Mouse (Mus musculus) forebrain, embryonic 10.5 days (tissue): ENCODE data around the gene Snx22. TPM values are rescaled to one million over a fixed set of nuclear protein-coding genes. Genes with fewer than 3 reads are reported as not detected.

Source experiments
- DNase-seq: peaks from one replicate; pipeline ENCODE4 v3.0.0-alpha.2; 2017; ENCODE audit warnings: low spot score; ENCODE audit errors: extremely low spot score
- H3K27ac ChIP-seq: fragments of 300-500 bp; sonication (generic); 2 replicates; pipeline ENCODE4 v1.5.1; 2016; ENCODE audit warnings: mild to moderate bottlenecking
- H3K27me3 ChIP-seq: fragments of 300-500 bp; sonication (generic); 2 replicates; pipeline ENCODE4 v1.6.1; 2016; ENCODE audit warnings: mild to moderate bottlenecking; ENCODE audit not compliant: poor library complexity, severe bottlenecking
- H3K36me3 ChIP-seq: fragments of 300-500 bp; sonication (generic); replicated peaks from 2 replicates; pipeline ENCODE4 v1.6.1; 2016; ENCODE audit warnings: mild to moderate bottlenecking, moderate library complexity
- H3K4me1 ChIP-seq: fragments of 300-500 bp; sonication (generic); 2 replicates; pipeline ENCODE4 v1.6.1; 2016
- H3K4me3 ChIP-seq: fragments of 300-500 bp; sonication (generic); 2 replicates; pipeline ENCODE4 v1.5.1; 2016; ENCODE audit warnings: mild to moderate bottlenecking, moderate library complexity
- H3K9me3 ChIP-seq: fragments of 300-500 bp; sonication (generic); 2 replicates; pipeline ENCODE4 v1.6.1; 2016; ENCODE audit warnings: mild to moderate bottlenecking, moderate library complexity
- WGBS: fragments of 180-500 bp; shearing (Covaris S2); methylation state at CpG from one replicate; pipeline ENCODE4 v1.1.7; 2016; 5-methylcytosine and 5-hydroxymethylcytosine counted together
- polyA plus RNA-seq: library from polyadenylated mRNA; unstranded; fragments of >200 nt; fragmentation: Nextera tagmentation; extraction: Ambion mirVana; gene quantifications from 2 replicates; pipeline ENCODE4 v1.2.1, GENCODE M21; 2016

Gene Snx22
- polyA plus RNA-seq, 1 experiment from 2014 or later: 2.6 TPM

DNA sequence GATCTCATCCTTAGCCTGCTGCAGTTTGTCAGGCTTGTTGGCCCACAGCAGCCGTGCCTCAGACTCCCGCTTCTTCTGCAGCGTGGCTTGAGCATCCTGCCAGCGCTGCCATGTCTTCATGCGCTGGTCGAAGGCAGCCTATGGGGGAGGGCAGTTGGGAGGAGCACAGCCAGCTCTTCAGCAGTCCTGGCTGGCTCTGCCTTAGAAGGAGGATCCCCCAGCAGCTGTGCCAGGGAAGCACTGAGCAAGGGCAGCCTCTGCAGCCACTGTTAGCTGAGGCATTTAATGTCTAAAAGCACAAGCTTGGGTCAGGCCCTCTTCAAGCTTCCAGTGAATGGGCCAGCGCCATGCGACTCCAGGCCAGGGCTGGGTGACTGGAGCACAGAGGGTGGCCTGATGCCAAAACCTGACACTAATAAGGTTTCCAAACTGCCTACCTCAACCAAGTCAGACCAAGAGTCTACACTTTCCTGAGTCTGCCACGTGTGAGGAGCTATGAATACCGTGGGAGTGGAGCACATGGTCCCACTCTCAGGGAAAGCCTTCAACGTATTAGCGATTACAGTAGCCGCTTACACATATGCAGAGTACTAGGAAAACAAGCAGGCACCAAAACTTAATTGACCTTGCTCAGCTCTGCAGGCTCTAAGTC lies 21.2 kb upstream of the Snx22 start:
- Histone ChIP-seq H3K27me3 (no peaks in the 10 kb centered on the region), H3K9me3 (no peaks in the 10 kb centered on the region), H3K4me3 (no peak overlapping the region), H3K36me3 (peaks cover 100% of the 10 kb centered on the region), H3K27ac (no peak overlapping the region), H3K4me1 (peaks cover 18% of the 10 kb centered on the region)
- DNase-seq: no peak
- WGBS: 94% methylated on average over 13 of the region's 13 CpGs

DNA sequence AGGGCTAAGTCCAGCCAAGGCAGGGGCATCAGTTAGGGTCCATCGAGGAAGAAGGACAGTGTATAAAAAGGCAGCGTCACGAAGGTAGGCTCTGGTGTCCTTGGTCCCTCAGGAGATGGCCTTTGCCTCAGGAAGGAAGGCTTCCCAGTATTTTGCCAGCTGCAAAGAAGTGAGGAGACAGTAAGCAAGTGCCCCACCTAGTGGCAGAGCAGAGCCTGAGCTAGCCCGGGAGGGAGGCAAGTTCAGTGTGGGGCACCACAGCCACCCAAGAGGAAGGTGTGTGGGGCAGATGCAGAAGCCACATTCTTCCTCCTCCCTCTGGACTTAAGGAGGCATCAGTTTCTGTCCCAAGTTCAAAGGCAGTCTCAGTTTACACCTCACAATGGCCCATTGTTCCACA lies 18.9 kb upstream of the Snx22 start:
- no peaks in the 10 kb centered on the region for H3K9me3 ChIP-seq
- DNase-seq: peak; percentile 47
- H3K36me3 ChIP-seq: peaks cover 82% of the 10 kb centered on the region
- no peak overlapping the region for H3K4me3 ChIP-seq
- no peak overlapping the region for H3K27ac ChIP-seq
- 64% methylated on average over 4 of the region's 4 CpGs for WGBS
- peaks cover 22% of the 10 kb centered on the region for H3K4me1 ChIP-seq
- no peaks in the 10 kb centered on the region for H3K27me3 ChIP-seq

DNA sequence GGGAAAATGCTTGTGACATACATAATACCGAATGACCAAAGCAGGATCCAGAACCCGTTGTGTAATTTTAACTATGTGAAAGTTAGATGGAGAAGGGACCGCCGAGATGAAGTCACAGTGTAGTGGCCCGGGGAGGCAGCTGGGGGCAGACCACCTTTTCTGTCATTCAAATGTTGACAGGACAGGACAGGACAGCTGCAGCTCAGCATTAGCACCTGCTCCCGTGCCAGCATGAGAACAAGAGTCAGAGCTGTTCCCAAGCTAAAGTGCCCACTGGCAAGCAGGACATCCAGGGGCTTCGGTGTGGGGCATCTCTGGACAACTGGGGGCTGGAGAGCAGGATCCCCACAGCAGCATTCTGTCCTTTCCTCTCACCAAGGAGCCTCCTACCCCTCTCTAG lies 17.5 kb upstream of the Snx22 start:
- Histone ChIP-seq H3K27me3 (no peaks in the 10 kb centered on the region), H3K4me1 (peaks cover 15% of the 10 kb centered on the region), H3K27ac (no peak overlapping the region), H3K9me3 (no peaks in the 10 kb centered on the region), H3K36me3 (peaks cover 68% of the 10 kb centered on the region), H3K4me3 (no peak overlapping the region)
- WGBS: 97% methylated on average over 7 of the region's 7 CpGs
- DNase-seq: no peak

DNA sequence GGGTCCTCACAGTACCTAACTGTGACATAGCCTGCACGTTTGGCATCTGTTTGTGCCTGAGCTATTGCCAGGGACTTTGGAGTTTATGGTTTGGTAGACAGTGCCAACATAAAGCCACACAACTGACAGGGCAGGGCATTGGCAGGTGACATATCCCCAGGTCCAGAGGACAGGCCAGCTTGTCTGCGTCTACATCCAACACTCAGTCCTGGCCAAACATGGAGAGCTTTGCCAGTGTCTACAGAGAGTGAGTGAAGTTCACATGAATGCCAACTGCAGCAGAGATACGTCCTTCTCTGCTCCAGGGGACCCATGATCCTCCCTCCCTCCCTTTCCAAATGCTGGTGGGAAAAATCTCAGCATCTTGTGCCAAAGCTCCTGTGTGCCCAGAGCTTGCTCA lies 14.7 kb upstream of the Snx22 start:
- Histone ChIP-seq H3K9me3 (no peaks in the 10 kb centered on the region), H3K36me3 (peaks cover 39% of the 10 kb centered on the region), H3K27ac (no peak overlapping the region), H3K27me3 (no peaks in the 10 kb centered on the region), H3K4me3 (no peak overlapping the region), H3K4me1 (peaks cover 14% of the 10 kb centered on the region)
- DNase-seq: no peak
- 91% methylated on average over 3 of the region's 3 CpGs for WGBS

DNA sequence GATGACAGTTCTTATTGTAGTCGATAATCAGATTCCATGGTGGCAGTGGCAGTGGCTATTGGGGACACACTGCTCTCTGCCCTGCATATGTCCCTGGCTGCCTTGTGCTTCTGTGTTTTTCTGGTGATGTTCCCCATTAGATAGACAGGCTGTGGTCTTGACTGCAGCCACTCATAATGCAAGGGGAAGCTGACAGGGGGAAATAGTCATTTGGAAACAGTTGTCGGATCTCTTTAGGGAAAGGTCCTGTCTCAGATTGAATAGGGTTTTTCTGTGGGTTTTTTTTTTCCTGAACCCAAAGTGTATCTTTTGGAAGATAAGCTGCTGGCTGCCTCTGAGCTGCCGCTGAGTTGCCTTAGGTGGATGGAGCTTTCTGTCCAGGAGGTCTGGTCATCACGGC lies 12.5 kb upstream of the Snx22 start:
- no peak overlapping the region for H3K4me3 ChIP-seq
- H3K9me3 ChIP-seq: no peaks in the 10 kb centered on the region
- peaks cover 12% of the 10 kb centered on the region for H3K4me1 ChIP-seq
- WGBS: 94% methylated on average over 4 of the region's 4 CpGs
- H3K36me3 ChIP-seq: peaks cover 17% of the 10 kb centered on the region
- no peak for DNase-seq
- 0 out of 2 replicates have a peak, but pooled peaks cover 5% of the 10 kb centered on the region for H3K27me3 ChIP-seq
- H3K27ac ChIP-seq: no peak overlapping the region

- Histone ChIP-seq H3K4me3 (no peak overlapping the region), H3K27me3 (0 out of 2 replicates have a peak, but pooled peaks cover 5% of the 10 kb centered on the region), H3K27ac (no peak overlapping the region), H3K36me3 (peaks cover 7% of the 10 kb centered on the region), H3K4me1 (peaks cover 12% of the 10 kb centered on the region), H3K9me3 (no peaks in the 10 kb centered on the region)
- WGBS: 89% methylated on average over 3 of the region's 3 CpGs
- no peak for DNase-seq
Observed at GRCm38 (mm10) chr9:66080804-66081459, 11.4 kb upstream of the Snx22 start.

DNA sequence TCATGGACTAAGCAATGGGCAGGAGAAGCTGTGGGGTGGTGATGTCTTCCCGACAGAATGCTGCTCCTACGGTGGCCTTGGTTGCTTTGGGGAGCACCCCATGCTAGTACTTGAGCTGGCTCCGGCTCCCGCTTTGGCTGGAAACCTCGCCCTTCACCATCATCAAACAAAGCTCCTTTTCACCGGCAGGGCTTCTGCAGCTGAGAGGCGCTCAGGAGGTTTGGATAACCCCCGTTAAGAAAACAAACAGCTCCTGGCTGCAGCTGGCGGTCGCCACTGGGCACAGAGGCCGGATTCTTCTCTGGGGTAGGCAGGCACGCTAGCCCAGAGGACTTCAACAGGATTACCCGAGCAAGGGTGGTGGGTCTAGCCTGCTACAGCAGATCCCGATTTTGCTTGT lies 9.0 kb upstream of the Snx22 start:
- Histone ChIP-seq H3K9me3 (peaks cover 7% of the 10 kb centered on the region; the same call in 1 of the 2 replicates), H3K27me3 (0 out of 2 replicates have a peak, but pooled peaks cover 5% of the 10 kb centered on the region), H3K4me1 (peaks cover 8% of the 10 kb centered on the region), H3K4me3 (peak overlapping the region; percentile 16), H3K27ac (peak overlapping the region; percentile 76), H3K36me3 (no peaks in the 10 kb centered on the region)
- 14% methylated on average over 14 of the region's 14 CpGs for WGBS
- DNase-seq: peak; percentile 42

GRCm38 (mm10) chr9:66078072-66078471 lies 8.6 kb upstream of the Snx22 start:
- Histone ChIP-seq H3K4me1 (peaks cover 8% of the 10 kb centered on the region), H3K9me3 (peaks cover 7% of the 10 kb centered on the region; the same call in 1 of the 2 replicates), H3K4me3 (peak overlapping the region; percentile 16), H3K27me3 (0 out of 2 replicates have a peak, but pooled peaks cover 5% of the 10 kb centered on the region), H3K36me3 (no peaks in the 10 kb centered on the region), H3K27ac (peak overlapping the region; percentile 76)
- WGBS: 76% methylated on average over 3 of the region's 3 CpGs
- DNase-seq: no peak

DNA sequence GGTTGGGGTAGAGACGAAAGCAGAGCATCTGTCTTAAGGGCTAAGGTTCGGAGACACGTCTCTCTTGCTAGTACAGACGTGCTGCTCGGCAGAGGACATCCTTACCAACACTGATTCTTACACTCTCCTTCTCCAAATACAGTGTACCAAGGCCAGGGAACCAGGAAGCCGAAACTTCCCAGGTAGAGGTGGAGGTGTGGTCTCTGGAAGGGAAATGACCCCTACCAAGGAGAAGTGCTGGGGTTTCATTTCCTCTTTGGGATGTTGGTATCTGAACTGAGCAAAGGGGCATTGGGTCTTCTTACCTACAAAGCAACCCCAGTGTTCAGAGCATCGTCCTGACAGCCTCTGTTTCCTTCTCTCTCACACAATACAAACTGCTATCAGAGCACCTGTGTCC lies 3.2 kb upstream of the Snx22 start:
- WGBS: 84% methylated on average over 7 of the region's 7 CpGs
- Histone ChIP-seq H3K9me3 (peaks cover 7% of the 10 kb centered on the region; the same call in 1 of the 2 replicates), H3K27me3 (peaks cover 36% of the 10 kb centered on the region), H3K36me3 (no peaks in the 10 kb centered on the region), H3K4me3 (no peak overlapping the region), H3K27ac (no peak overlapping the region), H3K4me1 (peaks cover 13% of the 10 kb centered on the region)
- no peak for DNase-seq

- WGBS: 88% methylated on average over 5 of the region's 5 CpGs
- Histone ChIP-seq H3K4me1 (peaks cover 21% of the 10 kb centered on the region), H3K27ac (no peak overlapping the region), H3K36me3 (peaks cover 25% of the 10 kb centered on the region), H3K9me3 (peaks cover 7% of the 10 kb centered on the region; the same call in 1 of the 2 replicates), H3K4me3 (no peak overlapping the region), H3K27me3 (peaks cover 50% of the 10 kb centered on the region)
- no peak for DNase-seq
Observed at GRCm38 (mm10) chr9:66070151-66070550, 632 bp upstream of the Snx22 start.

DNA sequence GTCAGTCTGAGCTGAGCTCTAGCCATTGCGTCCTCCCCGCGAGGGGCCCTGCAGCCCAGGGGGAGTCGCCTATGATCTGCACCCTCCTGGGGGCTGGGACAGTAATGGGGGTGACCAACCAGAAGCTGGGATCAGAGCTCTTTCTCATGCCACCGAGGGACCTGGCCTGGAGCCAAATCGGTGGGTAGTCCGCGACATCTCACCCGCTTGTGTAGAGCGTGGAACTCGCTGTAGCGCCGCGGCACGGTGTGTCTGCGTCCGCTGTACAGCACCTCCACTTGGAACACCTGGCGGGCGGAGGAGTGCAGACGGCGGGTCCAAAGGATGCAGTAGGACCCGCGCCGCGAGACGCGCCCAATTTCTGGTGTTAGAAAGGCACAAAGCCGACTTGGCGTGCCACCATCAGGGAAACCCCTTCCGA lies 538 bp downstream of the Snx22 start:
- H3K36me3 ChIP-seq: peaks cover 34% of the 10 kb centered on the region
- DNase-seq: no peak
- H3K27ac ChIP-seq: peak overlapping the region; percentile 54
- peak overlapping the region; percentile 64 for H3K4me3 ChIP-seq
- H3K27me3 ChIP-seq: peaks cover 50% of the 10 kb centered on the region
- peaks cover under 1% of the 10 kb centered on the region; the same call in 1 of the 2 replicates for H3K9me3 ChIP-seq
- under 1% methylated on average over 30 of the region's 30 CpGs for WGBS
- peaks cover 21% of the 10 kb centered on the region for H3K4me1 ChIP-seq

- no peaks in the 10 kb centered on the region for H3K9me3 ChIP-seq
- no peak for DNase-seq
- H3K27me3 ChIP-seq: peaks cover 50% of the 10 kb centered on the region
- peaks cover 21% of the 10 kb centered on the region for H3K4me1 ChIP-seq
- peaks cover 43% of the 10 kb centered on the region for H3K36me3 ChIP-seq
- no peak overlapping the region for H3K27ac ChIP-seq
- WGBS: 55% methylated on average over 4 of the region's 4 CpGs
- no peak overlapping the region for H3K4me3 ChIP-seq
Observed at GRCm38 (mm10) chr9:66068056-66068455, 1.5 kb downstream of the Snx22 start.

DNA sequence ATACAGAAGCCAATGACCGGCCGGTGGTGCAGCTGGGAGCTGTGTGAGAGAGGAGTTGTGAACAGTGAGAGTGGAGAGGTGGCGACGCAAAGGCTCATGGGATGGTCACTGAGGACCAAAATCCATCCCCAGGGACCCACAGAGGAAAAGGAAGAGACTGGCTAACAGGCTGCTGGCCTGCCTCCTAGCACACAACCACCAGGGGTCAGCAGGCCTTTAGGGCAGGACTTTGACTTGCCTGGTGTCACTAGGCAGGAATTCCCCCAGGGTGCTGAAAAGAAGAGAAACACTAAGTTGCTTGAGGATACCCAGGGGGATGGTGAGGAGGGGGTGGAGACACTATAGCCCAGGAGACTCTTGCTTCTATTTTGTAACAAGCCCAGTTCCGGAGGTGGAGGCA lies 2.0 kb downstream of the Snx22 start:
- 20% methylated on average over 5 of the region's 5 CpGs for WGBS

More for the DNA sequence above, 2.0 kb downstream of the Snx22 start:
- Histone ChIP-seq H3K4me3 (no peak overlapping the region), H3K27ac (no peak overlapping the region), H3K4me1 (peaks cover 21% of the 10 kb centered on the region), H3K9me3 (no peaks in the 10 kb centered on the region), H3K36me3 (peaks cover 48% of the 10 kb centered on the region), H3K27me3 (peaks cover 50% of the 10 kb centered on the region)
- peak; percentile 42 for DNase-seq
